Mouse (Mus musculus): ENCODE results near the gene Eif2s2.

GRCm38 (mm10) chr2:154865696-154866095 lies 27.0 kb downstream of the Eif2s2 start:
- no peak for TF ChIP-seq CTCF (IDR thresholded peaks at IDR 0.05; ENCODE audit: low read depth)
- no peak for TF ChIP-seq EP300 (IDR thresholded peaks at IDR 0.05; ENCODE audit: low read depth)

Measured in liver, embryonic 14.5 days (tissue).